Mouse (Mus musculus): Measurements from ENCODE around the gene Abca14.
"Not testable (repeated sequence)": the region's sequence is repeated elsewhere in the genome, so short reads cannot be mapped to it uniquely, and the experiment has no call there.

The Abca14 gene

DNA sequence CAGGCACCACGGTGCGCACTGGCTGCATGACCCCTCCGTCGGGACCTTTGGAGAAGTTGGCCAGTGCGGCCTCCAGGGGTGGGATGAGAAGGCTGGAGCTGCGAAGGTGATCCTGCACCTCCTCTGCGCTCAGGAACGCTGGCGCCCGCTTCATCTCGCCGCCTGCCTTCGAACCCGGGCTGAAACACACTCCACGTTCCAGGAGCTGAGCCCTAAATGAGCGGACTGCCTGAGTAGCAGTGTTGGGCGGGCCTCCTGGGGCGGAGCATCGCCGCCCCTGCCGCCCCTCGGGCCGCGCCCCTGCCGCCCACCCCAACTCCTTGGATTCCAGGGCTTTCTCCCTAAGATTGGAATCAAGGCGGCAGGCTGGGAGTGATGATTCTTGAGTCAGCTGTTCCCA is 2.0 kb upstream of the Abca14 start, which contains the start of gene Crym:
TSS of gene Crym (minus strand) at position 341 of the 400 bp plus-strand sequence.
- DNase-seq (ENCODE audit: low spot score), result no peak

DNA sequence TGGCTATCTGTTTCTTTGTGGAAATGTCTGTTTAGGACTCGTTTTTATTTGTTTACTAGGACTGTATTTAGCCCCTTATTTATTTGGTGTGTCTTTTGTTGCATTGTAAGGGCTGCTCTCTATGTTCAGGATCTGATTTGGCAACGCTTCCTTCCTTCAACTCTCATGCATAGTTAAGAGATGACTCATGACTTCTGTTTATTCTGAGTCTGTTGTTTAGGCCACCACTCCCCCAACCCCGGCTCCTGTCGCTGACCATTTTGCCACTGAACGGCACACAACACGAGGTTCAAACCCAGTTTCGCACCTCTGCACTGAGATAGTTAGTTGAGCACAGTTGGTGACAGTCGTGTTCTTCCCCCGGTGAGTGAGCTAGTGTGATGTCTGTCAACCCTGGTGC is 2.2 kb downstream of the Abca14 start:
- DNase-seq (ENCODE audit: low spot score), result no peak

DNA sequence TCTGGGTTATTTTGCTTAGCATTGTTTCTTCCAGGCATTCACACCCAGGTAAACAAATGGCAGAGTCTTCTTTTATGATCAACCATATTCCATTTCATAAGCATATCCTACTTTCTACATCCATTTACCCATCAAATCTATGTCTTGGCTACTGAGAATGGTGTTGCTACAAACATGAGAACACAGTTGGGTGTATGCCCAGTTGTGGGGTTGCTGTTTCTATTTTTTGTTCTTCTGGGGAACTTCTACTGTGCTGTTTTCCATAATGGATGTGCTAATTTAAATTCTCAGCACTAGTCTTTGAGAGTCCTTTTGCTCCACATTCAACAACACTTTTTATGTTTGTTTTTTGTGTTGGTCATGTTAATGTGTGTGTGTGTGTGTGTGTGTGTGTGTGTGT is 24.8 kb downstream of the Abca14 start:
- DNase-seq (ENCODE audit: low spot score), result no peak

DNA sequence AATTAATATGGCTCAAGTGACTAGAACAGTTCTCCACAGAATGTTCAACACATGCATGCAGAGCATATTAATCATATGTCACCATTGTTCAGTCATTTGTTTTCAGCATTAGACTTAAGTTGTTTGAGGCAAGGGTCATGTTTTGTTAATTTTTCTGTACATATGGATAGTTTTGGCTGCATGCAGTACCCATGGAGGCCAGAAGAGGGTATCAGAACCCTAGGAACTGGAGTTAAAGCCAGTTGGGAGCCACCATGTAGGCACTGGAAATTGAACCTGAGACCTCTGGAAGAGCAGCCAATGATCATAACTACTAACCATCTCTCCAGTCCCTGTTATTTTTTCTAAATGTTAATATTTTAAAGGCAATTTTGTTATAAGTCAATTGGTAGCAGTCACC is 37.3 kb downstream of the Abca14 start:
- DNase-seq (ENCODE audit: low spot score), result peak; percentile 1

DNA sequence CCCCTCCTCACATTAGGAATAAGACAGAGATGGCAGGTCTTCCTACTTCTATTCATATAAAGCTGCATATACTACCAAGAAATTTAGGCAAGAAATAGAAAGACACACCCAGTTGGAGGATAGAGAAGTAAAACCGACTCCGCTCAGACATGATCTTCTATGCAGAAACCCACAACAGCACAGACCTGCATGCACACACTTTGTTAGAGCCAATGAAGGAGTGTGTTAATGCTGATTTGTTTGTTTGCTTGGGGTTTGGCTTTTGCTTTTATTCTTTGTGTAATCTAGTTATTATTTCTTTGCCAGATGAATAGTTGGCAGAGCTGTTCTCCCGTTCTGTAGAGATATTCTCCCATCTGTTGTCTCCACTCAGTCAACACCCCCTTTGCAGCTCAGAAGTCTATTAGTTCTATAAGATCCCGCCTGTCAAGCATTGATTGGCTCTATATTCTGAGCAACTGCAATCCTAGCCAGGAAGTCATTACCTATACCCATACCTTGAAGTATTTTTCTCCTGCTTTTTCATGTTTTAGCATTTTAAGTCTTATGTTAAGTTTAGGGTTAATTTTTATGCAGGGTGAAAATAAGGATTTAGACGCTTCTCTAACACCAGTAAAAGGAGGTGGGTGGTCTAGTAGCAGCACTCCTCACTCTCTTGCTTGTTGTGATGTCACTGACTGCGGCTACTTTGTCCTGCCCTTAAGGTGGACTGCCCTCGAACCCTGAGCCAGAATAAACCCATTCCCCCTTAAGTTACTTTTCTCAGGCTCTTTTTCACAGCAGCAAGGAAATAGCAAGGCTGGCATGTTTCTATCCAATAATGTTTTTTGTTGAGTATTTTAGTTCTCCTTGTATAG is 67.6 kb downstream of the Abca14 start:
- DNase-seq (ENCODE audit: low spot score), result no peak

DNA sequence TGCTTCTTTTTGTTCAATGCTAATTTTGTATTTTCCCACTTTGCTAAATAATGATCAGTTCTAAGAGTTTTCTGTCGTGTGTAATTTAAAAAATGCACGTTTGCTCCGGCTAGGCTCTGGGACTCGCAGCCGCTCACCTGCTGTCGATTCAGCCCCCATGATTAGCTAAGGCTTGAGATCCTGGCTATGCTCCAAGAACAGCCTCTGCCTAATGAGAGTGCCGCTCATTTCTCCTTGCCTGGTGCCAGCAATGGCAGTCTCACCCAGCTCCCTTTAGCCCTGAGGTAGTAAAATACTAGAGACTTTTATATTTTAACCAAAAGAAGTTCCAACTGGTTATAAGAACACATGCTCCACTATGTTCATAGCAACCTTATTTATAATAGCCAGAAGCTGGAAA is 68.3 kb downstream of the Abca14 start:
- DNase-seq (ENCODE audit: low spot score), result no peak

DNA sequence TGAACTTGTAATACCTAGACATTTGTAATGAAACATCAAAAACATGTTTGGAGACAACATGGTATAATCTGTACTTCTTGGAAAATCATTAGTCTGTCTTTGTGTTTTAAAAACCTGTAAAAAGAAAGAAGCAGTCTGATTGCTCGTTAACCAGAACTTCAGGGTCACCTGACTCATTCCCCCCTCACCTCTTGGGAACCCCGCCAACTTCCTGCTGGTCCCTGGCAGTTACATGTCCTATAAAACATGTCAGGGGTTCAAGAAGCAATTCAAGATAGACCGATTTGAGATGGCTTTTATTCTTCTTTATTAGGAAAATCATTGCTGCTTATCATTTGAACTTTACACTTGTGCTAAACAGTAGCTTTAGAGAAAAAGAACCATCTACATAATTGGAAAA is 81.5 kb downstream of the Abca14 start:
- DNase-seq (ENCODE audit: low spot score), result no peak

DNA sequence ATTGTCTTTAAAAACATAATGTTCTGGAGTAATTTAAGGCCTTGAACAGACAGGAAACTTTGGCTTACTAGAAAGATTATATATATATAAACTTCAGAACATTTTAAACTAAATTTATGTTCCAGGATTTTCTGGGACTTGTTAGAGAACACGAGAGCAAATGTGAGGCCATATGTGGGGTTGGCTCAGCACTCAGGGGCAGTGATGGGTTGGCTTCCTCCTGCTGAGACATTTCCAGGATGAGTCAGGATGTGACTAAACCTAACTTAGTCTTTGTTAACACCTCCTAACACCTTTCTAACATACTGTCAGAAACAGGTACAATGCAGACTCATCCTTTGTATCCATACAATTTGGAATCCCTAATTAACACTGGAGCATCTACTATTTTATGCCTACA is 112.3 kb downstream of the Abca14 start:
- no peak for DNase-seq (ENCODE audit: low spot score)

DNA sequence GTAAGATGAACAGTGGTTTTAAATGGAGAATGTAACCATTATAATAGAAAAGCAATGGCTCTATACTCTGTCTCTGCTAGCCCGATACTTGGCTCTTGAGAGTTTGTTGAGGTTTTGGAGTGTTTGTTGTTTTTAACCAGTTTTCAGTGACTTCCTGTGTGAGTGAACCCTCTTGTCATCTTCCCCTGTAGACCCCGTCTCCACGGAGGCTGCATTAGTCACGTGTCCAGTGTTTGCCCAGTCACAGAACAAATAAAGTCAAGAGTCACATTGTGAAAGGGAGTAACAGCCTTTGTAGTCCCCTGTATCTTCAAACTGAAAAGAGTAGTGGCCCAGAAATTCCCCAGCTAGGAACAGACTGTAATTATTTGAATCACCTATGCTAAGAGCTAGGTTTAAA is 119.2 kb downstream of the Abca14 start:
- DNase-seq (ENCODE audit: low spot score), result no peak

DNA sequence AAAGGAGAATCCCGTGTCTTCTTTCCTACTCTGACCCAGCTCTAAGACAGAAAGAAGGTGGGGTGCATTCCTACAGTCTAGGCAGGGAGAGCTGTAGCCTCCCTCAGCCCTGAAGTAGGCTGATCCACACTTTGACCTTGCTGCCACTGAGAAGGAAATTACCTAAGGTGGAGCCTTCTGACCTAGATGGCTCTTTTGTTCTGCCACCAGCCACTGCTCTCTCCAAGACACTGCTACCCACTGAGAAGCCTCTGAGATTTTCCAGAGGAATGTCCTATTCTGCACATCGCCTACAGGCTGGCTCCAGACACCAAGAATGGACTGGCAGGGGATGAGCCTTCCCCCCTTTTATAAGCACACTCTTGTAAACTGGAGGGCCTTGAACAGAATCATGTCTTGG is 122.2 kb downstream of the Abca14 start:
- not testable (repeated sequence) for DNase-seq (ENCODE audit: low spot score)

DNA sequence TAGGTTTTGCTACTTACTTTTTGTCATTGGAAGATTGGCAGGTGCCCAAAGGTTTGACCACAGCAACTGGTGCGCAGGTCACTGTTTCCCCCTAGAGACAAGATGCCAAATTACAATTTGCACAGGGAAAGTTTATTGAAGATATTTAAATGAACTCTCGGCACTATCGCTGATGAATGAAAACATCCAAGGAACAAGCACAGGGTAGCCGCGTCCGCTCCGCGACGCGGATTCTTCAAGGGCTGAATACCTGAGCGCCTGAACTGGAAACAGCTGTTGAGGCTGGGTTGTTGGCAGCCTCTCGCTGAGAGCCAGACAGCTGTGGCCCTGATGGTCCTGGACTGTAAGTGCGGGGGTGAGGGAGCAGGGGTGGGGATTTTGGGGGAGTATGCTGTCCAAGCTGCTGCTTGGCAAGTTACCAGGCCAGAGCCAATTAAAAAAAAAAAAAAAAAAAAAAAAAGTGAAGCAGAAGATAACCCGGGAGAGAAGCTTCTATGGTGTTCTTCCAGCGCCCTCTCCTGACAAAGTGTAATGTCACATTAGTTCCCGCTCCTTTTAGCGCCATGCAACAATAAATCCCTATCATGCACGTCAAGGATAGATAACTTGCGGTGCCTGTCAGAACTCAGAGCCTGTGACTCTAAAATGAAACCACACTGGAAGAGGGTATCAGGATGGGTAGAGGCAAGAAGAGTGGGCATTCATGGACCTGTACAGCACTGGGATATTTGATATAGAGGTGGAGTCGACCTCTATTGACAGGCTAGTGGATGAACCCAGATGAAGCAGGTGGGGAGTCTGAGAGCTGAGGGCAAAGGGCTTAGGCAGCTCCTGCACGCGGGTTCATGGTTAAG is 123.7 kb downstream of the Abca14 start:
- DNase-seq (ENCODE audit: low spot score), result no peak

DNA sequence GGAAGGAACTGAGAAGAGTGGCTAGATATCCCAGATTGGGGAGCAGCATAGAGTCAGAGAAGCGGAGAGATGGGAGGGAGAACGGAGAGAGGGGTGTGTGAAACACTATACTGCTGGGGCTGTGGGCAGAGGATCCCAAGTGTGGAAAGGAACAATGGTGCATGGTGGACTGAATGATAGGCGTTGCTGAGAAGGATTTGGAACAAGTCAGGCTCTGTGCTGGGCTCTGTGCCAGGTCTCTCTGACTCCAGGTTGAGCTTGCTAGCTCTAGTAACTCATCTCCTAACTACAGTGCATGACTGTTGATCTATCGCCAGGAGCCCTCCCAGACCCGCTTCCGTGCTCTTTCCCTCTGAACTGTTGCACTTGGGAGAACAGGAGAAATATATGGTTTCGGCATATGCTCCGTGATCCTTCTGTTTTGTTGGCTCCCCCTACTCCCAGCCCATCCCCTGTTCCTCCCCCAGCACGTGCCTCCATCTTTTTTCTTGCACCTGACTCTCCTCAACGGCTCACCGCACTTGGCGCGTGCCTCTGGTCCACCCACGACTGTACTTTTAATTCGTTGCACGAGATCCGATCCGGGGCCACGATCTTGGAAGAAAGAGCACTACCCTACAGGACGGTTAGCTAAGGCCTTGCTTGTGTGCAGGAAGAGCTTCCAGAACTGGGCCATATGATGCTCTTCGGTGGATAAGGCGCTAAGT is 124.5 kb downstream of the Abca14 start, which contains the start of gene Abca15:
TSS of gene Abca15 (plus strand) at position 584 of the 707 bp plus-strand sequence.
- DNase-seq (ENCODE audit: low spot score), result no peak

DNA sequence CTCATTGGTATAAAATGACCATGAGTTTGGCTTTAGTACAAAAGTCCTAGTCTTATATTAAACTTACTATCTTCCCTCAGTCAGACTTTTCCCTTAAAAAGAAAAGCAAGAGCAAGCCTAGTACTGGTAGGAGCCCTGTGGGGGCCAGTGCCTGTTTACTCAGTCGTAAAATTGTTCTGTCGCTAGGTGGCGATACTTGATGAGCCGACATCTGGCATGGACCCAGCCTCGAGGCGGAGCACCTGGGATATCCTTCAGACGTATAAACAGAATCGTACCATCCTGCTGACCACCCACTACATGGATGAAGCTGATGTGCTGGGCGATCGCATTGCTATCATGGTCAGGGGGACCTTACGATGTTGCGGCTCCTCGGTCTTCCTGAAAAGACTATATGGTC is 157.4 kb downstream of the Abca14 start:
- DNase-seq (ENCODE audit: low spot score), result peak; percentile 3

Measured in c-Kit-positive CD71-positive TER-119-positive erythroid progenitor cells, embryonic 14.5 days (primary cell).